Mouse (Mus musculus): ENCODE measurements around the gene Ddx56. TPM values are rescaled to one million over a fixed set of nuclear protein-coding genes. Genes with fewer than 3 reads are reported as not detected.

Ddx56 gene
- 32.2 and 37.2 TPM in 2 replicates for polyA plus RNA-seq (2012; rRNA removed)

DNA sequence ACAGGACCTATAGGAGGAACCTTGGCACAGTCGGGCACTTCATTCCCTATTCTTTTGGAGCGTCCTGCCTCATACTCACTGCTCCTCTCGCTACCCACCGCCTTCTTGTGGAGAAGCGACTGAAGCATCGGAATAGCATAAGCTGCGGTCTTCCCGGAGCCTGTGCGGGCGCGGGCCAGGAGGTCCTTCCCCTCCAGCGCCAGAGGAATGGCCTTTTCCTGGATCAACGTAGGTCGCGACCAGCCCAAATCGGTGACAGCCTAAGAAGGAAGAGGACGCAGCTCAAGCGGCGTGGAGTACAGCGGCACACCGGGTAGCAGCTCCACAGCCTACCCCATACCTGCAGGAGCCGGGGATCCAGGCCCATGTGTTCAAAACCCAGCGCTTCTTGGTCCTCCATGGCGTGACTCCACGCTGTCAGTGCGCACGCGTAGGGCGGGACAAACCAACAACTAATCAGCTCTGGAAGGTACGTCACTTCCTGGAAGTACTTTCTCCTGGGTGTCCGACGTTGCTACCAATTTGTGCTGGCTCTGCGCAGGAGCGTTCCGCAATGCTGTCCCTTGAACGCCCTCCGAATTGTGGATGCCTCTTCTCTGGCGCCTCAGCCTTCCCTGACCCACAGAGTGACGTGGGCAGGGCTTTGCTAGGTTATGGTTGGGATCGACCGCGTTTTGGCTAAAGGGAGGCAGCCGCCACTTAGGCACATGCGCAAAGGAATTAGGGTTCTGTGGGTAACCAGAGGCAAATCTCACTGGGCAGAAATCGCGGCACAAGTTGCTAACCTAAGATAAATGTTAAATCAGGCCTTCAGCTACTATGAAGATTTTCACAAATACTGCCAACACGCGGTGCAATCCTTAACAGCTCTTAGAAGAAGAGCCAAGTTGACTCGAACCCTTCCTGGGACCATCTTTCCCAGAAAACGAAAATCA, at the start of gene Ddx56:
Gene Ddx56 (minus strand): TSS at position 453 of the 935 bp plus-strand sequence.

DNA sequence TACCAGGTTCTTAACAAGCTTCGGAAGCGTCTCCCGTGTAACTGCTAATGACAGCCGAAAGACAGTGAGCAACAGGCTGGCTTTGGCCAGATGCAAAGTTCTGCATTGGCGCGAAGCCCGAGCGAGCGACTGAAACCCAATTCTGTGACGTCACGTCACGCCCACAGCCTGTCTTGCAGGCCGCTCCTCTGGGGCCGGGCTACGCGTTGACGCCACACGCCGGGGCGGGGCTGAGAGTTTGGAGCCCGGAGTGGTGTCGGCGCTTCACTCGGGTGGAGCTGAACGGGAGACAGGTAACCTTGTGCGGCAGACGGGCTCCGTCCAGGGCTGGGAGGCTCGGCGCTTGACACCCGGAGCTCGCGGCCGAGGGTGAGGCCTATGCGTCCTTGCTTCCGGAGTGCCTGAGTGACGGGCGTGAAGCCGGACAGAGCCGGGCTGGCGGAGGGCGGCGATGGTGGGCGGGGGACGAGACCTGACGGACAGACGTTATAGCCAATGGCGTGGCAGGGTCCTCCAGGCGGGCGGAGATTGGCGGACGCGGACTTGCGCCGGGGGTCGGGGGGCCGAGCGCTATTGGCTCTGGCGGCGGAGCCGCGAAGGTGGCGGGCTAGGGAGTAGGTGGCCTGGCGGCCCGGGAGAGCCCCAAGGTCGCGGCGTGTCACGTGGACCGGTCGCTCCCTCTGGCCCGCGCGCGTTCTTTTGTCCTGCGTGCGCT, 24.0 kb upstream of the Ddx56 start, which contains the start of gene Ogdh:
Gene Ogdh (plus strand): TSS at position 233 of the 715 bp plus-strand sequence.

DNA sequence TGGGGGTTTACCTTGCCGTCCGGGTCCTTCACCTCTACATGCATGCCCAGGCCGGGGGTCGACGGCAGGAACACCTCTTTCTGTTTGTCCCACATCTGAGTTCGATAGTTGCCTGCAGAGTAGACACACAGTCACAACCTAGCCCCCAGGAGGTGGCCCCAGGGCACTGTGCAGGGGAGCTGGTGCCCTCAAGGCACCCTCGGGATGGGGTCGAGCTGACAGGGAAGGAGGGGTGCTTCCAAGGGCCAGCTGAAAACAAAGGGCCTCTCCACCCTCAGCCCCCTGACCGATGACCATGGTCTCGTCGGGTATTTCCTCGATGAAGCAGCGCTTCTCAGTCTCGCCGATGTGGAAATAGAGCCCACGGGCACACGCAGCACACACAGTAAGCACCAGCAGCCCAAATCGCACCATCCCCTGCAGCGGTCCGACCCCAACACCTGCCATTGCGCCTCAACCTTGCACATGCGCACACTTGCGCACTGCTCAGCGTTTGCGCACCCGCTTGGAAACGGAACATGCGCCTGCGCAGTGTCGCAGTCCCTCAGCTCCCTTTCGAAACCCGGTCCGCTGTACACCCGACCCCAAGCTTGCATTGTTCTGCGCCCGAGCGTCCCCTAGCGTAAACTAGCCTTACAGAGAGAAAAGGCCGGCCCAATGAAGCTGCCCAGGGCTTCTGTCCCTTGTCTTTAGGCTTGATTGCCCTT, 7.0 kb upstream of the Ddx56 start, which contains the start of gene Tmed4:
Gene Tmed4 (minus strand): TSS at position 484 of the 707 bp plus-strand sequence.

DNA sequence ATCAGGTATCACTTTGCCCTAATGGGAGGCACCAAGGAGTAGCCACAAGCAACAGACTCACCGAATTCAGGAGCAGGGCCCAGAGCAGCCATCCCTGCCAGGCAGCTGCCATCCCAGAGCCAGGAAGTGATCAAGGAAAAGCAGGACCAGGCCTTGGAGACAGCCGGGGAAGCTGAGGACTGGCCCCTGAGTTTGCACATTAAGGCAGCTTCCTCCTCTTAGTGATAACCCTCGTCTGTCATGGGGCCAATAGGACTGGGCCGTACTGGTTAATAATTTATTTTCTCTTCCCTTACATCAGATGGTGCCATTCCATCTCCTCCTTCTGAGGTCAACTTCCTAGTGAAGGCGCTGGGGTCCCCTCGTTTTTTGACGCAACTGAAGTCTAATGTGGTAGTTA, 37.6 kb downstream of the Ddx56 start, which contains the start of gene Npc1l1:
Gene Npc1l1 (minus strand): TSS at position 132 of the 400 bp plus-strand sequence.

Other genes starting within 250 kb of the Ddx56 start
- gene Camk2b, start 201.4 kb downstream of the Ddx56 start, polyA plus RNA-seq (2012; rRNA removed): 4.3 and 4.9 TPM in 2 replicates
- gene A730071L15Rik, start 67.7 kb downstream of the Ddx56 start, polyA plus RNA-seq (2012; rRNA removed): 0.09 TPM in 1 of 2 replicates, not detected in the other
- gene Nudcd3, start 67.4 kb downstream of the Ddx56 start, polyA plus RNA-seq (2012; rRNA removed): 38.8 and 40.4 TPM in 2 replicates
- 0.38 and 0.66 TPM in 2 replicates for gene Npc1l1, start 37.6 kb downstream of the Ddx56 start, polyA plus RNA-seq (2012; rRNA removed)
- gene Tmed4, start 7.1 kb upstream of the Ddx56 start, polyA plus RNA-seq (2012; rRNA removed): 97.7 and 158 TPM in 2 replicates
- gene Ogdh, start 23.9 kb upstream of the Ddx56 start, polyA plus RNA-seq (2012; rRNA removed): 116 and 128 TPM in 2 replicates
- 47.7 and 61.9 TPM in 2 replicates for gene Zmiz2, start 121.3 kb upstream of the Ddx56 start, polyA plus RNA-seq (2012; rRNA removed)
- gene Ppia, start 147.7 kb upstream of the Ddx56 start, polyA plus RNA-seq (2012; rRNA removed): 328 and 662 TPM in 2 replicates
- gene H2afv, start 176.7 kb upstream of the Ddx56 start, polyA plus RNA-seq (2012; rRNA removed): 76.3 and 94.5 TPM in 2 replicates
- gene Purb, start 208.1 kb upstream of the Ddx56 start, polyA plus RNA-seq (2012; rRNA removed): 11.0 and 15.9 TPM in 2 replicates